Mouse (Mus musculus) c-Kit-positive CD71-positive TER-119-negative erythroid progenitor cells, embryonic 14.5 days (primary cell): ENCODE measurements around the gene Cfap43.

Experiments
- DNase-seq: peaks from one replicate; pipeline ENCODE4 v3.0.0-alpha.2; 2013; ENCODE audit warnings: low read depth

Gene Cfap43

GRCm38 (mm10) chr19:47790316-47791020 lies 128.6 kb downstream of the Cfap43 start:
- DNase-seq, result no peak

GRCm38 (mm10) chr19:47783898-47784297 lies 135.2 kb downstream of the Cfap43 start:
- DNase-seq, result no peak

GRCm38 (mm10) chr19:47780972-47781371 lies 138.1 kb downstream of the Cfap43 start:
- DNase-seq, result no peak

- DNase-seq, result no peak
Measured at GRCm38 (mm10) chr19:47780145-47780544, 138.9 kb downstream of the Cfap43 start.

- no peak for DNase-seq
Measured at GRCm38 (mm10) chr19:47777847-47778246, 141.2 kb downstream of the Cfap43 start.

GRCm38 (mm10) chr19:47755625-47756024 lies 163.5 kb downstream of the Cfap43 start:
- no peak for DNase-seq

GRCm38 (mm10) chr19:47754931-47755330 lies 164.2 kb downstream of the Cfap43 start:
- no peak for DNase-seq

- no peak for DNase-seq
Measured at GRCm38 (mm10) chr19:47753921-47754320, 165.2 kb downstream of the Cfap43 start.

- no peak for DNase-seq
Measured at GRCm38 (mm10) chr19:47752456-47752855, 166.6 kb downstream of the Cfap43 start.

- DNase-seq, result no peak
Measured at GRCm38 (mm10) chr19:47750391-47750790, 168.7 kb downstream of the Cfap43 start.

- DNase-seq, result no peak
Measured at GRCm38 (mm10) chr19:47748950-47749349, 170.1 kb downstream of the Cfap43 start.

- no peak for DNase-seq
Measured at GRCm38 (mm10) chr19:47747072-47747471, 172.0 kb downstream of the Cfap43 start.

- peak; percentile 36 for DNase-seq
Measured at GRCm38 (mm10) chr19:47731931-47732330, 187.2 kb downstream of the Cfap43 start.

- DNase-seq, result peak; percentile 90
Measured at GRCm38 (mm10) chr19:47731071-47731881, 187.8 kb downstream of the Cfap43 start, which contains the start of gene Sfr1. TSS of gene Sfr1 (plus strand) at chr19:47731682.

GRCm38 (mm10) chr19:47730691-47731070 lies 188.4 kb downstream of the Cfap43 start:
- peak; percentile 70 for DNase-seq

- no peak for DNase-seq
Measured at GRCm38 (mm10) chr19:47725643-47726140, 193.4 kb downstream of the Cfap43 start.

- DNase-seq, result no peak
Measured at GRCm38 (mm10) chr19:47724903-47725302, 194.2 kb downstream of the Cfap43 start.

- DNase-seq, result no peak
Measured at GRCm38 (mm10) chr19:47722471-47722870, 196.6 kb downstream of the Cfap43 start.

- DNase-seq, result no peak
Measured at GRCm38 (mm10) chr19:47719147-47719546, 199.9 kb downstream of the Cfap43 start.

GRCm38 (mm10) chr19:47716144-47716543 lies 202.9 kb downstream of the Cfap43 start:
- no peak for DNase-seq

GRCm38 (mm10) chr19:47713457-47713856 lies 205.6 kb downstream of the Cfap43 start:
- DNase-seq, result no peak

- DNase-seq, result no peak
Measured at GRCm38 (mm10) chr19:47710376-47710775, 208.7 kb downstream of the Cfap43 start.

GRCm38 (mm10) chr19:47705772-47706309 lies 213.2 kb downstream of the Cfap43 start:
- no peak for DNase-seq
